Mouse (Mus musculus): ENCODE measurements around the gene Saysd1.

- TF ChIP-seq CTCF (IDR thresholded peaks at IDR 0.05; ENCODE audit: low read depth, low read length): no peak
- TF ChIP-seq TAL1 (conservative IDR thresholded peaks at IDR 0.05; ENCODE audit: low read depth, low read length): no peak
- no peak for TF ChIP-seq GATA1 (IDR thresholded peaks at IDR 0.05; ENCODE audit: borderline replicate concordance, low read length)
- no peak for TF ChIP-seq POLR2AphosphoS5 (IDR thresholded peaks at IDR 0.05; ENCODE audit: insufficient replicate concordance, low read depth, low read length)
- no peak for TF ChIP-seq GATA2 (IDR thresholded peaks at IDR 0.05; ENCODE audit: borderline replicate concordance, low read depth, low read length)
These were observed 5.8 kb upstream of the Saysd1 start for GRCm38 (mm10) chr14:20144093-20144492.

All from G1E (cell line).